Mouse (Mus musculus) C2C12 (cell line): Measurements from ENCODE around the gene Cdk5.
A peak's percentile ranks its signal among the peaks of the same experiment; 100 is the strongest.

Experiments
- CTCF ChIP-seq: IDR thresholded peaks from one replicate; pipeline ENCODE4 v1.5.1; 2011; ENCODE audit not compliant: control insufficient read depth, insufficient read depth, insufficient read length
- MAX ChIP-seq: IDR thresholded peaks from one replicate; pipeline ENCODE4 v1.6.1; 2011; ENCODE audit warnings: mild to moderate bottlenecking, control low read depth
- MYOD1 ChIP-seq: IDR thresholded peaks from one replicate; pipeline ENCODE4 v1.6.1; 2011; ENCODE audit warnings: low read depth; ENCODE audit not compliant: control insufficient read depth, insufficient read length
- MYOG ChIP-seq: IDR thresholded peaks from one replicate; pipeline ENCODE4 v1.6.1; 2011; ENCODE audit not compliant: control insufficient read depth, insufficient read length; ENCODE audit errors: extremely low read depth
- USF1 ChIP-seq: IDR thresholded peaks from one replicate; pipeline ENCODE4 v1.6.1; 2011; ENCODE audit warnings: low read depth, mild to moderate bottlenecking, control low read depth, moderate library complexity

DNA sequence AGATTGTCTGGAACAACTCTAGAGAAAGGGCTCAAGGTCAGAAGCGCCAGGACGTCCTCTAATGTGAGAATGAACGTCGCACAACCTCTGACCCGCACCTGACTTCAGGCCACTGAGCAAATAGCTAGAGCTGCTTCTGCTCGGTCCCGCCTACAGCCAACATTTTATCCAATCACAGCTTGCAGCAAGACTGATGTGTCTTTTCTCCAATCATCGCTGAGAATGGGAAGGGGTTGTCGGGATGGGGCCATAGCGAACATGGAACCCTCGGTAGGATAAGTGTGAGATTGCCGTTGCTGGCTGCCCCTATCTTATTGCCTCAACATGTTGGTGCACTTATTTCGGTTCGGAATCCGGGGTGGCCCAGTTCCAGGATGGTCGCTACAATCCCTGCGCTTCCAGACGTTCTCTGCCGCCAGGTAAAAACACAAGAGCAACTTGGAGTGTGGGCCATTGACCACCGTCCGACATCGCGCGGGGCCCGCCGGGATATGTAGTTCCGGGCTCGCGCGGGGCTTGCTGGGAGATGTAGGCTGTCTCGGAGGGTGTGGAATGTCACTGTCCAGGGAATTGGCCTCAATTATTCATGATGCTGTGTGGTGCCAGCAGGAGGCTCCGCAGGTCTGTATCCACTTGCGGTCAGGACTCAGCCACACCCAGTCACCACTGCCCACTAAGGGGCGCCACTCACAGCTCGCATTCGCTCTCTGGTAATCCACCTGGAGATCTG, 29.0 kb downstream of the Cdk5 start:
- TF ChIP-seq CTCF (peak; percentile 92), MAX (no peak), MYOG (no peak), USF1 (no peak), MYOD1 (no peak)
